Mouse (Mus musculus) kidney, postnatal 10 days (tissue): ENCODE data around the gene Lrch1.

Source experiments
- DNase-seq: peaks from one replicate; pipeline ENCODE4 v3.0.0; 2021; ENCODE audit warnings: mixed read lengths

Lrch1 gene

DNA sequence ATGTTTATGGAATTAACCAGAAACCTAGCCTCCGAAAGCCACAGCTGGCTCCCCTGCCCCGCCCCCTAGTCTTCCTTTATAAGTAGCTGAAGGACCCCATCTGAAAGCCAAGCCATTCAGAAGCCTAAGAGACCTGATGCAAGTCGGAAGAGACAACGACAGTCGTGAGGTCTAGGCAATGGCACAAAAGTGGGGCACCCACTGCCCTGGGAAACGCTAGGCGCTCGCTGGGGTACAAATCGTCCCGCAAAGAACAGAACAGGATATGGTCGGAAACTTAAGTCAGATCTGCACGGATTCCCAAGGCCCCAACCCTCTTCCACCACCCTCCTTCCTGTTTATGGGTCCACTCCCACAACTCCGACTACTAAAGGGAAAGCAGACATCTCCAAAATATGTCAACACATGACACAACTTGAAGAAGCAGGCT lies 1.3 kb downstream of the Lrch1 start:
- DNase-seq, result peak; percentile 56

DNA sequence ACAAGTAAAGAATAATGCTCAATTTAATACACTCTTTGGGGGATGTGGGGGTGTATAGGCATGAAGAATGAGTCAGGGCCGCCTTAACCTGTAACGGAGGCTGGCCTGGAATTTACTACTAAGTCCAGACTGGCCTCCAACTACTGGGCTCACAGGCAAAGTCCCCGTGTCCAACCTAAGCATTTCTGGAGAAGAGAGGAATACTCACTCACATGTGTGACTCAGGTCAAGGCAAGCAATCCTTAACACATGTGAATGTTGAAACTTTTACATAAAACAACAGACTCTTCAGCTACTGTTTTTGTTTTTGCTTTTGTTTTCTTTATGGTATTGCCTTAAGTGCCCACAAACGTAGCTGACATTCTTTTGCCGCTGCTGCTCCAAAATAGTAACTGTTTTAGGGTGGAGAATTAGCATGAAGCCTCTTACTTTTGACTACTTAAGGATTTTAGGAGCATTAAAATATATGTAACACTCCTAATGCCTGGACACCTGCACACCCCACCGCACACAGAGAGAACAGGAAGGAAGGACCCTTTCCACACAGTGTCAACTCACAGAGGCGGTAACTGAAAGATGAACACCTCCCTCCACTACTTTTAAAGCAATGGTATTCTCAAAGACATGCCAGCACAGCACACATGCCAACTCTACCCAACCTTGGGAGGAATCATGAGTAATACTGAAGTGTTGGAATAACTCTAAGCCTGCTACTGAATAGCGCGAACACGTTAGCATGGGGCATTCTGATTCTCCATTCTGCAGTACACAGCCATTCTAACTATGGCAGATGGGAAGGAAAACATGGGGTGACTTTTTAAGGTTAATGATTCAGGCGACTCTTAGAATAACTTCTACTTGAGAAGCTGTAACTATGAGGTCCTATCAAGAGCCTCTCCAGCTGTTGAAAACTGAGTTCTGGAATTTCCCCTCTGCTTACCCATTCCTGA lies 2.1 kb downstream of the Lrch1 start:
- DNase-seq, result no peak

DNA sequence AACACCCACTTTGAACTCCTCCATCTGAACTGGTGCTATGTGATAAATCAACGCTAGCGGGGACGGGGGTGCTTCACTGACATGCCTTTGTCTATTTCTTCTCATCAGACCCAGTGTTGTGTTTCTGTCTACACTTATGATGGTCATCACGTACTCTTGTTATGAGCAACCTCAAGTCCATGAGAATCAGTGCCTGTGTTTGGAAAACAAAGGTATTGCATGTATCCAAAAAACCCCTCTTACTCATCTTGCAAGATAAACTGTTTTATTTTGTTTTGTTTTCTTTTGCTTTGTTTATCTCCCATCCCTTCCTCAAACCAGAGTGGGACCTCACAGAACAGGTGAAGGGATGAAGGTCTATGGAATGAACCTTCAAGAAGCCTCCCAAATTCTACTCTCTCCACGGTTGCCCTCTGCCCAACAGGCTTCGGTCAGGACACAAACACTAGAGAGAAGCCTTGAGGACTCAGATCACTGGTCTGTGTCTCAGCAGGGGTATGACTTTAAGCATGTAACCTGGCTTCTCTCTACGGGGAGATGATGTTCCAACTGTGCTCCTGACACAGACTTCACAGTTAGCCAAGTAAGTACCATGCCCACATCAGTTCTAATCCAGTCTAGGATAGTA lies 3.4 kb downstream of the Lrch1 start:
- DNase-seq, result no peak

DNA sequence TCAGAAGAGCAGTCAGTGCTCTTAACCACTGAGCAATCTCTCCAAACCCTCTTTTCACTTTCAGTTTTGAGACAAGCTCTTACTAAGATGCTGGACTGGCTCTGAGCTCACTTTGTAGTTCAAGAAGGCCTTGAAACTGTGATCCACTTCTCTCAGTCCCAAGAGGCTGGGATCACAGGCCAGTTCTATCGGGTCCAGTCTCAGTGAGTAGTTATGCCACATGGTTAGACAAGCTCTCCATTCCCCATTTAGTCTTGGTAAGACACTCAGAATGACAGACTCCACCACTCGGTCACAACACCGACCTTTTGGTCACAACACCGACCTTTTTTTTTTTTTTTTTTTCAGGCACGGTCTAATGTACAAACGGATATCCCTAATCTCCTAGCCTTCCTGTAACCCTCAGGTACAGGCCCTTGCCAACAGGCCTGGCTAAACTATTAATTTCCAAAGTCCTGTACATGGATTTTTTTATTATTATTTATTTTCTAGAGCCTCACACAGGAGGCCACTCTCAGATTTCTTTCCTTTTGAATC lies 4.0 kb downstream of the Lrch1 start:
- no peak for DNase-seq

DNA sequence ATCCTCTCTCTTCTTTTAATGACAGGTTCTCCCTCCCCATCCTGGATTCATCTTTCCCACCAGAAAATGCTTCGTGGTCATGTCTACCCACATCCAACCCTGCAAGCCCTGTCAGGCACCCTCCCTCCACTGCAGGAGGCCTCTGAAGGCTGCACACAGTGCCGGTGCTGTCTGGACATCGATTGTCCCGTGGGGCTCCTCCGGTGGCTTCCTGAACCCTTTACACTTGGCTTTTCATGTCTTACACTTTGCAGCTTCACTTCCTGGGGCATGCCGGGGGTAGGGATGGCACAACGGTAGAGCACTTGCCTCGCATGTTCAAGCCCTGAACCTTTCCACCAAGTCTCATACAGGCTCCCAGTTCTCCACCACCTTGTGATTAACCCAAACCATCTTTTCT lies 4.7 kb downstream of the Lrch1 start:
- no peak for DNase-seq

DNA sequence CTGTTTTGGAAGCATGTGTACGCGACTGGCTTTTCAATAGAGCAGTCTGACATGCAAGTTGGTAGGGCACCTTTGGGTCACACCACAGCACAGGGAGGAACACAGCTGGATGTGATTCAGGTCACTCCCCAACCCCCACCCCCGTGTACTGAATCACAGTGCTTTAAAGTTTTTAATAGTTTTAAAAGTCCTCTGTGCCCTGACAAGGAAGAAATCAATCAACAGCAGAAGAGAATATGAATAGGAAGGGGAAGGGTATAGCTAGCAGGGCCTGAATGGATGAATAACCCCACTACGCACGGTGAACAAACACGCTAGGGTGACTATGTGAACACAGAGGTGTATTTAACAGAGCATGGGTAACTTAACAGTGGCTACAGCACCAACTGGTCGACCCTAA lies 6.1 kb downstream of the Lrch1 start:
- no peak for DNase-seq

DNA sequence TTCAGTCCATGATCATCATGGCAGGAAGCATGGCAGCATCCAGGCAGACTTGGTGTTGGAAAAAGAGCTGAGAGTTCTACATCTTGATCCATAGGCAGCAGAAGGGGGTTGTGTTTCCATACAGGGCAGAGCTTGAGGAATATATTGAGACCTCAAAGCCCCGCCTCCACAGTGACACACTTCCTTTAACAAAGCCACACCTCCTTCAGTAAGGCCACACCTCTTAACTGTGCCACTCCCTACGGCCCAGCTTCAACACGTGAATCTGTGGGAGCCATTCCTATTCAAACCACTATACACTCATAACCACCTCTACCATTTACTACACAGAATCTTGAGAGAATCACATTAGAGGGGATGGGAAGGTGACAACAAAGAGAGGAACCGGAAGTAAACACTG lies 6.9 kb downstream of the Lrch1 start:
- no peak for DNase-seq

DNA sequence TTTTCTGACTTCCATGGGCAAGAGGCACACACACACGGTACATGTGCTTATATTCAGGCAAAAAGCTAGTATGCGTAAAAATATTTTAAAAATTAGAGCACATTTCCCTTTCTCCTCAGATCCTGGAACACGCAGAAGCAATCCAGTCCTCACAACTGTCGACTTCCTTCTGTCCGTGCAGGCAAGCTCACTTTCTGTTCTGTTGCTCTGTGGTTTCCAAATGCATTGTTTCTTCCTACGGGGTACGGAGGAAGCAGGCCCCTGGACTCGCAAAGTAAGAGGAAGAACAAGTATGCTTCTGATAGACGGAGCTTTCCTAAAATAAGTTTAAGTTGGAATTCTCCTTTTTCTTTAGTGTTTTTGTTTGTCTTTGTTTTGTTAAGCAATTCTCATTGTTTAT lies 8.3 kb downstream of the Lrch1 start:
- no peak for DNase-seq

DNA sequence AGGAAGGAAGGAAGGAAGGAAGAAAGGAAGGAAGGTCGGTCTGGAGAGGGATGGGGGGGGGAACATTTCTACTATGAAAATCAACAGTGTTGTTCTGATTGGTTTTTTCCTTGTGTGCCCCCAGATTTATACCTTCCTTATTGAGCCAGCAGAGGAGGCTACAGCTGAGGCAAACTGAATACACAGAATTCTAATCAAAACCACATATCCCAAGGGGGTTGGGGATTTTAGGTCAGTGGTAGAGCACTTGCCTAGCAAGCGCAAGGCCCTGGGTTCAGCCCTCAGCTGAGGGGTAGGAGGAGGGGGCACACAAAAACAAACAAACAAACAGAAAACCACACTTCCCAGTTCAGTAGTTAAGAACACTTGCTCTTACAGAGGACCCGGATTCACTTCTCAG lies 8.8 kb downstream of the Lrch1 start:
- no peak for DNase-seq

DNA sequence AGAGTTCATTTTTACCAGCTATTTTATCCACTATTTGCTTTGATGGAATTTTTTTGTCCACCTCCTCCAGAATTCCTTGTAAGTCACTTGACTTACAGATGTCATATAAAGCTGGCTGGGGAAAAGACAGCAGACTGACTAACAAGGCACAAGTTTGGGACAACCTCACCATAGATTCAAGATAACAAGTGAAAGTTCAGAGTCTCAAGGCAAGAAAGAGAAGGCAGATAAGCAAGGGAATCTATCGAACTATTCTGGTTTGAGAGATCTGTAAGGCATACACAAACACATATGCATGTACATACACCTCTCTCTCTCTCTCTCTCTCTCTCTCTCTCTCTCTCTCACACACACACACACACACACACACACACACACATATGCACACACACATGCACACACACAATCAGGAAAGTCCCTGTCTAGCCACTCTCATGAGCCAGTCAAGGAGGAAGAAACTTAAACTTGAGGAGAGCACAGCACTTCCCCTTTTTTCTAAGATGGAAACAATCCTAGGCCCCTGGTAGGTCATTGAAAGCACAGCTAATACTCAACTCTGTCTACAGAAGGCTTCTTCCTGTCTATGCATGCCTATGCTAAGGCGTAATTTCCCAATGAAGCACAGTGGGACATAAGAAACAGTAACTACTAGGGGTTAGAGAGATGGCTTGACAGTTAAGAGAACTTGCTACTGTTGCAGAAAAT lies 11.0 kb downstream of the Lrch1 start:
- no peak for DNase-seq

DNA sequence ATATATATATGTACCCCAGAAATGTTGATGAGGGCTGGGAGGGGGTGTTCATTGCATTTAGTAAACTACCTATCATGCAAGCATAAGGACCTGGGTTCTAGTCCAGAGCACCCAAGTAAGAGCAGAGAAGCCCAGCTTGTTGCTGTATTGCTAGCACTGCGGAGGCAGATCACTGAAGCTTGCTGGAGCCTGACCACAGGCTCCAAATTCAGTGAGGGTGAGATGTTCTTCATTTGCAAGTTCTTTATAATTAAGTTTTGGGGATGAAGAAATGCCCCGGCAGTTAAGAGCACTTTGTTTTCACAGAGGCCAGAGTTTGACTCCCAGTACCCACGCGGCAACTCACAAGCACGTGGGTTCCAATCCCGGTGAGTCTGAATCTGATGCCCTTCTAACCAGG lies 12.6 kb downstream of the Lrch1 start:
- no peak for DNase-seq

DNA sequence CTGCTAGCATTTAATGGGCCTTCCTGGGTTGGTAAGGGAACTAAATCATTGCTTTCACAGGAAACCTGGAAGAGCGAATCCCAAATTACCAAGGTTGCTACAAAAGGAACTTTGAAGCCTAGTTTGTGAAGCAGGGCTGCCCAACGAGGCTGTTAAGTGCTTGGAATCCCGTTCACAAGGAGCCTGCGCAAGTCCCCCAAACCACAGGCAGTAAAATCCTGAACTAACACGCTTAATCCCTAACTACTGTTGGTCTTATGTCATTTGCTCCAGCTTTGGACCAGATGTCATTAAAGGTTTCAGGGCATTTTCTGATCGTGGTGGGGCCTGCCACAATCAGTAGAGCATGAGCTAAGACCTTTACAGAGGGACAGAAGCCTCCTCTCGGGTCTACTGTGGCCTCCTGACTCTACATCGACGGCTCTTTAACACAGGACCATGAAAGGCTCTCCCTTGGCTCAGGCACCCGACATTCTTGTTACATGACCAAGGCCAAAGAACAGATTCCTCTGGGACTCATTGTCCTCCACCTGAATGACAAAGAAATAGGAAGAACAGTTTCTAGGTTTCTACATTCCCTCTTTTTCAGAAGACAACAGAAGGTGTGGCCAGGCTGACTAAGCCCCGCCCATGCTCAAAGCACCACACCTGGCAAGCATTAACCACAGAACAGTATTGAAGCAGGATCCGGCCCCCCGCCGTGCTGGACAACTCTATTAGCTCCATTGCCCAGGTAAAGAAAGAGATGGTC lies 13.5 kb downstream of the Lrch1 start:
- DNase-seq, result no peak

DNA sequence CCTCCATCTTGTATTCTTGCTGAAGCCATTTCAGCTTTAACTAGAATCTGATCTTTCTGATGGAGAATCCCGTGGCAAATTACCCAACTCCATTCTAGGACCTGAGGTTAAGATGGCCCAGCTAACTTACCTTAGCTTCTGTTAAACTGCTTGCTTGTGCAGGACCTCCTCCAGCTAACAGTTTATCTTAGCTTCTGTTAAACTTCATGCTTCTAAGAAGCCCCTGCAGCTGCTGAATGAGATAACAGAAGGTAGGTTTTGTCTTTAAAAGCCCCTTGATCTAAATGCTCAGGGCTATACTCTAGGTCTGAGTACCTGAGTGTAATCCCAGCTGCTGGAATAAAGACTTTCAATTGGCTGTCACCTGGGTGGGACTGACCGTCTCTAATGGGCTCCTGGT lies 17.9 kb downstream of the Lrch1 start:
- no peak for DNase-seq

DNA sequence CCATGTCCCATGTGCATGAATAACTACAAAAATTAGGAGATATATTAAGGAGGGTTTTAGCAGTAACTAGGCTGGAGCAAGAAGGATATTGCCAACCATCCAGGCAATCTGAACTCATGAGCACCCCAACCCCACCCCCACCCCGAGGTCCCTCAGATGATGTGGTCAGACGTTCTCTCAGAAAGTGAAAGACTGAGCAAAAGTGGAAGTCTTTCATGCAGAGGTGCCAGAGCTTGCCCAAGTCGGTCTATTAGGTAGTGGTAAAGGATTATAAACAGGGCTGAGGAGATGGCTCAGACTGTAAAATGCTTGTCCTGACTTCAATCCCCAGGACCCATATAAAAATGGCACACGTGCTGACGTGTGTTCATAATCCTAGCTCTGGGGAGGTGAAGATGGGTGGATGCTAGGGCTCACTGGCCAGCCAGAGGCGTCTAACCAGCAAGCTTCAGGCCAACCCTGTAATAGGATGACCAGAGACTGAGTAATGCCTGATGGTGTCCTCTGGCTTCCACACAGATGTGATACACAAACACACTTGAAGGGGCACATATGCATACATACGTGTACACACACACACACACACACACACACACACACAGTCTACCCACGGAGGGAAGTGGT lies 18.8 kb downstream of the Lrch1 start:
- DNase-seq, result no peak

DNA sequence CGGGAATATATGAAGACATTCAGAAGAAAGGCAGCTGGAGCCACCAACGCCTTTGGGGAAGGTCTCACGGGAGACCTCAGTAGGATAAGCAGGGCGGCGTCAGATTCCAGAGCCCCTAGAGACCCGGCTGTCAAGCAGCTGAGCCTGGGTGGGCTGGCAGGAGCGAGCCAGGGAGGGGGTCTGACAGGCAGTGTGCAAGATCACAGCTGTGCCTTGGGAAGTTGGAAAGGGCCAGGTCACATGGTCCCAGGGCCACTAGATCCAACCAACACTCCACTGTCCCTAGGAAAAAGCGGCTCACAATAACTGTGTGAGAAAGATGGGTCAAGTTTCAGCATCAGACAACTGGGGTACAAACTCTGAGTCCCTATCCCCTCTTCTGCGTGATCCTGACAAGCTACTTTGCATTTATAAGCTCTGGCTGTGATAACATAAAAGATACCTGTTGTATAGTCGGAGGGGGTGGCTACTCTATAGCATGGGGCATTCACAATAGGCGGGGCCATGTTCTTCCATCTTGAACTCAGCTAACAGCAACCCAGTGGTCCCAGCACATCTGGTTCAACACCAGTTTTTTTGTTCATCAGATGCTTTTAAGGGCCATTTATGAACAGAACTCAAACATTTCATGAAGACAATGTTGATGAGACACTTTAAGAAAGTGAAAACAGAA lies 20.6 kb downstream of the Lrch1 start:
- peak; percentile 67 for DNase-seq

DNA sequence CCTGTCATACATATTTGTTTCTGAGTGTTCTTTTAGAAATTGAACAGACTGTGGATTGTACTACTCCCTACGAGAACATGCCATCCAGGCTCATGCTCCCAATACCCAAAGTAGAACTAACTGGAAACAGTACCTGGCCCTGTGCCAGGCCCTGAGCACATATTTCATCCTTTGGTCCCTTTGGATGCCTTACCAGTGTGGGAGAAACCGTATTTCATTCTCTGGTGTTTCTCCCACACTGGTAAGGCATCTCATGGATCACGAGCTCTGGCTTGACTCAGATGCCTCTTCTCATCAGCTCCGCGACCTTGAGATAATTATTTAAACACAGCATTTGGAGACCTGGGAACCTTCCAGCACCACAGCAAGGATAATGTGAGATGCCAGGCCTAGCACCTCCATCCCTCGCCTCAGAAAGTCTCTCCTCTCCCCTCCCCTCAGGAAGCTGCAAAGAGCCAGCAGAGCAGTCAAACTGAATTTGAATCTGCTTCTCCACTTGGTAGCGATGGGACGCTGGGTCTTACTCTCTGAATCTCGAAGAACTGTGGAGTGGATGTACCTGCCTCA lies 21.6 kb downstream of the Lrch1 start:
- DNase-seq, result peak; percentile 67

DNA sequence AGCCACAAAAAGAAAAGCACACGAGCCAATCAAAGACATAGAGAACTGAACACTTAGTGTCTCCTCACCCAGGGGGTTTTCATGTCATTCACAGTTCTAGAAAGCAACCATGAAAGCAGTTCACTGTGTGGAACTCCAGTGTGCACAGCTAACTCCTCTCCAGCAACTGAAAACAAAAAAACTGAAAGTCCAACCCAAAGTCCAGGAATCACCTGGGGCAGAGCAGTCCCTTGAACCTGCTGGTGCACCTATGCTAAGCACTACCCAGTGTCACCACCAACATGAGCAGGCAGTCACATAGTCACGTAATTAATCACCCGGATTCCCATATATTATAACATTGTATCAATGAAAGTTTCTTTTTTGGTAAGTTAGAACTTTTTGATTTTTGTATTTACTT lies 23.2 kb downstream of the Lrch1 start:
- no peak for DNase-seq

DNA sequence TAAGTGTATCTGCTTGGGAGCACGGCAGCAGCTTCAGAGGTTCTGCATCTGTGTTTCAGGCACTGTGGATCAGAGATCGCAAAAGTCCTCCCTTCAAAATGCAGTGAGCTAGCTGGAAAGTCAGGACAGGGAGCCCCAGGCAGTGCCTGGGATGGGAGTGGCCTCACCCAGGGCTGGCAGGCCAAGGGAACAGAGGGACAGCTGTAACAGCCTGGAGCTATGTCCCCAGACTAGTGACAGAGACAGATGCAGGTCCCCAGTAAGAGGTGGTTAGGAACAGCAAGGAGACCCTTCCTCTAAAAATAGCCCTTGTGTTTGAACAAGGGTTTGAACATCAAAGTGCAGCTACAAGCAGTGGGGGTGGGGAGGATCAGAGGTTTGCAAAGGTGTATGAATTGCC lies 23.6 kb downstream of the Lrch1 start:
- no peak for DNase-seq

DNA sequence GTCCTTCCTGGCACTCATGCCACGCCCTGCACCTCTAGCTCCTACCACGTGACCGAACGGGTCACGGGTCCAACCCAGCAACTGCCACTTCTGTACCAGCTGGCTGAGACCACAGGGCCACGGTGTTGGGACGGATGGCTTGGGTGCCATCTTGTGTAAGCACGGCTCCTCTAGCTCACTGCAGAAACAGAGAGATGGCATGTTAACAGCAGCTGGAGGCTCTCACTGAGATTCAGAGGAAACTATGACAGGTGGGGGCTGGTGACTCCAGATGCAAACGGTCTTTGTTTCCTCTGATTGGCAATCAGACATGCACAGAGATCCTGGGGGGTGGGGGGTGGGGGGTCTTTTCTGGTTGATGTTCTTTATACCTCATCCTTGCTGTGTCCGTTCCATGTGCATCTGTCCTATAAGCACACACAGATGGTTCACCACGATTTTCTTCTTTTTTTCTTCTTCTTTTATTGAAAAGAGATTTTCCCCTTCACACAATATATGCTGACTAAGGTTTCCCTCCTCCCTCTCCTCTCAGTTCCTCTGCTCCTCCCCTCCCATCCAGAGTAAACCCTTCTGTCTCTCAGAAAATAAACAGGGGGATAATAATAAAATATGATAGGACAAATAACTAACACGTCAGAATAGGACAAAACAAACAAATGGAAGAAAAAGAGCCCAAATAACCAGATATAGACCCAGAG lies 25.5 kb downstream of the Lrch1 start:
- DNase-seq, result peak; percentile 43

DNA sequence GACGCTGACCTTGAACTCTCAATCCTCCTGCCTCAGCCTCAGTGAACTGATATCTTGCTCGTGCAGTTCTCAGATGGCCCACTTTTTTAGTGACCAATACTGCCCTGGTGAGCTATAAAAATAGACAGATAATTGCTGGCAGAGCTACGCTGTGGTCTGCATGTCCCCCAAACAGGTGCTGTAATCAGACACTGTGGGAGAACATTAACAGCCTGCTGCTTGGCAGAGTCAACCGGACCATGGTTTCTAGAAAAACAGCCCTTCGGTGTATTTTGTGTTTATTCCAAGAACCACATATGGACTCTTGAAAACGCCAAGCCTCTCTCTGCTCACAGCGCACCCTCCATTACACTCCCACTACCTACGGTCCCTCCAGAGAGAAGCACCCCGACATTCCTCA lies 26.2 kb downstream of the Lrch1 start:
- no peak for DNase-seq

DNA sequence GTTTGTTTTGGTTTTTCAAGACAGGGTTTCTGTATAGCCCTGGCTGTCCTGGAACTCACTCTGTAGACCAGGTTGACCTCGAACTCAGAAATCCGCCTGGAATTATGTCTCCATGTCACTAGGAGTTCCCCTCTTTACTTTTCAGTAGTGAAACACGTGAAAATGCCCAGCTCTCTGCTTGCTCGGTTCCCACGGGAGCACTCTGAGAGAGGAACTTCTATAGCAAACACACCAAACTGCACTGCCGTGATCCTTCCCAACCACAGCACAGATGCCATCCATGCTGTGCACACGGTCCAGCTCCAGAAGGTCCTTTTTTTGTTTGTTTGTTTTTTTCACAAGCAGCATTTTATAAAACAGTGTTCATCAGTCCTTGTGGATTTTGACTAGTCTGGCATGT lies 28.5 kb downstream of the Lrch1 start:
- DNase-seq, result no peak
